Mouse (Mus musculus) hindbrain, postnatal 0 days (tissue): Measurements from ENCODE around the gene Marf1. TPM values are rescaled to one million over a fixed set of nuclear protein-coding genes. Genes with fewer than 3 reads are reported as not detected.

Experiments used
- ATAC-seq: fragments of 200-750 bp; cut with Nextera tagmentation; 2 replicates; pipeline ENCODE4 v1.8.0; 2017; ENCODE audit warnings: mild to moderate bottlenecking, moderate TSS enrichment, moderate library complexity
- DNase-seq: peaks from one replicate; pipeline ENCODE4 v3.0.0-alpha.2; 2015; ENCODE audit warnings: low spot score
- H3K27ac ChIP-seq: fragments of 300-500 bp; sonication (generic); 2 replicates; pipeline ENCODE4 v1.5.1; 2014; ENCODE audit warnings: mild to moderate bottlenecking
- H3K27me3 ChIP-seq: fragments of 300-500 bp; sonication (generic); 2 replicates; pipeline ENCODE4 v1.6.1; 2014; ENCODE audit warnings: low read length, mixed read lengths; ENCODE audit not compliant: insufficient read depth
- H3K36me3 ChIP-seq: fragments of 300-500 bp; sonication (generic); 2 replicates; pipeline ENCODE4 v1.6.1; 2014; ENCODE audit warnings: low read length, mixed read lengths; ENCODE audit not compliant: insufficient read depth
- H3K4me1 ChIP-seq: fragments of 300-500 bp; sonication (generic); 2 replicates; pipeline ENCODE4 v1.6.1; 2014; ENCODE audit warnings: antibody characterized with exemption, low read length, mixed read lengths; ENCODE audit not compliant: insufficient read depth
- H3K4me2 ChIP-seq: fragments of 300-500 bp; sonication (generic); 2 replicates; pipeline ENCODE4 v1.6.1; 2014; ENCODE audit warnings: low read depth, mild to moderate bottlenecking, low read length, moderate library complexity, mixed read lengths
- H3K4me3 ChIP-seq: fragments of 300-500 bp; sonication (generic); 2 replicates; pipeline ENCODE4 v1.5.1; 2014; ENCODE audit warnings: low read length
- H3K9ac ChIP-seq: fragments of 300-500 bp; sonication (generic); replicated peaks from 2 replicates; pipeline ENCODE4 v1.6.1; 2014; ENCODE audit warnings: mild to moderate bottlenecking, low read length, moderate library complexity, mixed read lengths
- H3K9me3 ChIP-seq: fragments of 300-500 bp; sonication (generic); 2 replicates; pipeline ENCODE4 v1.6.1; 2016; ENCODE audit warnings: low read length, mixed read lengths
- CTCF ChIP-seq: IDR thresholded peaks from 2 replicates; pipeline ENCODE4 v1.5.1; 2016; ENCODE audit warnings: antibody characterized with exemption, control low read depth, low read depth
- WGBS: fragments of 180-500 bp; shearing (Covaris S2); extraction: QIAGEN DNeasy Blood & Tissue Kit; methylation state at CpG from one replicate; pipeline ENCODE4 v1.1.7; 2014; 5-methylcytosine and 5-hydroxymethylcytosine counted together
- polyA plus RNA-seq: library from polyadenylated mRNA; unstranded; fragments of >200 nt; fragmentation: Nextera tagmentation; extraction: Ambion mirVana; gene quantifications from 2 replicates; pipeline ENCODE4 v1.2.1, GENCODE M21; 2015
- total RNA-seq: library from RNA; depleted of rRNA; stranded (reverse); fragments of >200 nt; gene quantifications from 2 replicates; pipeline ENCODE4 v1.2.3, GENCODE M21; 2014; rRNA removed

Marf1 gene
- total RNA-seq: 21.1 and 22.8 TPM in 2 replicates
- 7.7 and 8.0 TPM in 2 replicates for polyA plus RNA-seq

DNA sequence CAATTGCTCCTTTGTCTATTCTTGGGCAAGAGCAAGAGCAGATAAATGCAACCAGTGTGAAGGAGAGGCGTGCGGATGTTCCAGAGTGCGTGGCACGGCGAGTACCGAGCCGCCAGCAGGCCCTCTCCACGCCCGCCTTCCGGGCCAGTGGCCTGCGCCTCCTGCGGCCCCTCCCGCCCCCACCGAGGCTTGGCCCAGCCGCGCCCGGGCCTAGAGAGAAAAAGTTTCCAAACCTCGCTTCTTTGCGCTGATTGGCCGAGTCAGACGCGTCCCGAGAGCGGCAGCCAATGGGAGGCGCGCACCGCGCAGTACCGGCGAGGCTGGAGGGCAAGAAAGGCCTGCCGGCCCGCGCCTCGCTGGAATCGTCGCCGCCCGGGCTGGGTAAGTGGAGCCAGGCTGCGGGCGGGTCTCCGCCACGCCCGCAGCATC, at the start of gene Marf1, which contains the start of gene Nde1:
Gene Marf1 (minus strand): TSS at position 364 of the 429 bp plus-strand sequence.
Gene Nde1 (plus strand): TSS at position 288 of the 429 bp plus-strand sequence.
- peak within 1 kb of the TSS; percentile 37 for H3K27ac ChIP-seq
- no peaks in the 10 kb centered on the region for H3K36me3 ChIP-seq
- H3K9ac ChIP-seq: peak within 1 kb of the TSS; percentile 65
- WGBS: 0% methylated on average over 27 of the region's 43 CpGs
- H3K4me1 ChIP-seq: no peaks in the 10 kb centered on the region
- no peaks in the 10 kb centered on the region for H3K9me3 ChIP-seq
- TF ChIP-seq CTCF: no peak
- ATAC-seq (peak; percentile 76), DNase-seq (peak; percentile 91)
- peak within 1 kb of the TSS; percentile 67 for H3K4me3 ChIP-seq
- H3K4me2 ChIP-seq: peak within 1 kb of the TSS; percentile 97
- no peaks in the 10 kb centered on the region for H3K27me3 ChIP-seq

DNA sequence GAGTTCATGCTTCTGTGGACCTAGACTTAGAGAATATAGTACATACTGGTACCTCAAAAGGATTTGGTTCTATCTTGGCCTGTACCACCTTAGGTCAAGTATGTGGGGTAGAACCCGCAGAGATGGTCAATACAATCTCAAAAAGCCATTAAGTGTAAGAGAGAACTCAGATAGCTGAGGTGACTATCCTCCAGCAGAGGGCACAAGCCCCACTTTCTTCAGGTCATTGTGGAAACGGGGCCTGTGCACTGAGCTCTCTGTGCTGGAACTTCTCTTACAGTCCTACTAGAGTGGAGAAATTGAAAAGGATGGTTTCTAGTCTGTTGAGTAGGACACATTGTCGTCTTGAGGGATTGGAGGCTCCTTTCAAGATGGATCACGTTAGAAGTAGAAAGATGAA, 35.6 kb upstream of the Marf1 start:
- no peak overlapping the region for H3K9ac ChIP-seq
- TF ChIP-seq CTCF: 0 out of 2 replicates have a peak, but pooled peaks have one; percentile 3
- no peak overlapping the region for H3K27ac ChIP-seq
- no peaks in the 10 kb centered on the region for H3K9me3 ChIP-seq
- no peak overlapping the region for H3K4me3 ChIP-seq
- WGBS: 82% methylated on average over 4 of the region's 4 CpGs
- no peaks in the 10 kb centered on the region for H3K4me1 ChIP-seq
- ATAC-seq (no peak), DNase-seq (no peak)
- no peaks in the 10 kb centered on the region for H3K36me3 ChIP-seq
- no peaks in the 10 kb centered on the region for H3K27me3 ChIP-seq
- no peak overlapping the region for H3K4me2 ChIP-seq

DNA sequence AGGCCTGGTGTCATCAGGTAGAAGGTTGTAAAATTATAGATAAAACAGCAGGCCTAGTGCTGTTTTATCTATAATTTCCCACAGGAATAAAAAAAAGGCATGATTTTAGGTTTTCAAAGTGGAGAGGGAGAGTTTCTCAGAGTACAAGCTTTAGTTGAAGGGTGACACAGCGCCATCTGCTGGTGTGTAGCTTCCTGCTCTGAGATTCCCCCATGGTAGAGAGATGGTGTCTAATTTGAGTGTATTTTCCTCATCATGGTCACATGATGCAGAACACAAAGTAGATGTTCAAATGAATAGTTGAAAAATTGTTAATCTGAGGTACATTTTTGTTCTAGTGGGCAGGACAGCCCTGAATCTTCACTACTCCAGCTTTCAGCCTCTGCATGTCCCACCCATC, 32.3 kb upstream of the Marf1 start:
- no peak overlapping the region for H3K4me3 ChIP-seq
- H3K4me1 ChIP-seq: no peaks in the 10 kb centered on the region
- no peak overlapping the region for H3K9ac ChIP-seq
- no peaks in the 10 kb centered on the region for H3K27me3 ChIP-seq
- H3K4me2 ChIP-seq: no peak overlapping the region
- no peak overlapping the region for H3K27ac ChIP-seq
- TF ChIP-seq CTCF: peak; percentile 69
- DNase-seq: peak; percentile 70
- H3K9me3 ChIP-seq: no peaks in the 10 kb centered on the region
- ATAC-seq: peak; percentile 38; the same call in 1 of the 2 replicates
- 36% methylated on average over 1 of the region's 1 CpGs for WGBS
- H3K36me3 ChIP-seq: no peaks in the 10 kb centered on the region; the same call in 1 of the 2 replicates

DNA sequence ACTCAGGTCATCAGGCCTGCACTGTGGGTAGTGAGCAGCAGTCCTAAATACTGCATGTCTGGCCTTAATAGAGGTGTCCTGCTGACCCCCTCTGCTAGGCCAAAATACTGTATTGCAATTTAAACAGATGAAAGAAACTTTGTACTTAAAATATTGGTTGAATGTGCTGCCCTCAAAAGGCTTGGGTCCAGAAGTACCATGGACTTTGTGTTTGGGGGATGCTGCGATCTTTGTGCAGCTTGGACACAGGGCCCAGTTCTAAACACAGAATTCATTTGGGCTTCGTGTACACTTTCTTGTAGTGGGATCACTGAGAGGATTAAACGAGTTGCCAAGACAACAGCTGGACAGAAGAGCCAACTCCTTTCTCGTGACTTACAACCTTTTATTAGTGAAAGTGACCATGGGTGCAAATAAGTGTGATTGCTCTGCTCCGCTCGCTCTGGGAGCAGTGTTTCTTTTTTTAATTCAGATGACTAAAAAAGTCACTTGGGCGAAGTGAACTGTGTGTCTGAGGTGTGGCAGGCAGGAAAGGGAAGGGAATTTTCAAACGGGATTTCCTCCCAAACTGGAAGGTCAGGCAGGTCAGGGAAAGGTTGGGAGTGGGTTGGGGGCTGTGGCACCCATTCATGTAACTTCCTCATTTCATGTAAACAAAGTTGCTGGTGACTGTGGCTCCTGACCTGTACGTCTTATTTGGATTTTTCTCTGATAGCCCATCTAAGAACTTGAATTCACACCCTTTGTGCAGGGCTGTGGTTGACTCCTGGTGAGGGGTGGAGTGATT, 31.2 kb upstream of the Marf1 start:
- Histone ChIP-seq H3K27ac (no peak overlapping the region), H3K9ac (no peak overlapping the region), H3K4me2 (no peak overlapping the region), H3K27me3 (no peaks in the 10 kb centered on the region), H3K4me1 (no peaks in the 10 kb centered on the region), H3K36me3 (no peaks in the 10 kb centered on the region; the same call in 1 of the 2 replicates), H3K9me3 (no peaks in the 10 kb centered on the region), H3K4me3 (no peak overlapping the region)
- DNase-seq (no peak), ATAC-seq (no peak)
- WGBS: 64% methylated on average over 9 of the region's 9 CpGs
- no peak for TF ChIP-seq CTCF

DNA sequence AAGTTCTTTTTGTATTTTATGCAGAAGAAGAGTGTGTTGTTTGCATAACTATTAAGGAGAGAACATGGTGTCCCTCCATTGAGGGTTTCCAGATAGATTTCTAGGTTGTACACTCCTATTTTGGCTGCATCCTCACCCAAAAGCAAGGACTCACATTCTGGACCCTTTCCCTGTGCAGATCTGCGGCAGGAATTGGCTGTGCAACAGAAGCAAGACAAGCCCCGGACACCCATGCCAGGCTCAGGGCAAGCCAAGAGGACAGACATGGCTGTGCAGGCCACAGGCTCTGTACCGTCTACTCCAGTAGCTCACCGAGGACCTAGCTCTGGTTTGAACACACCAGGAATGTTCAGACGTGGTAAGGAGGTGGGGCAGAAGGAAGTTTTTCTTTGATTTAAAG, 22.4 kb upstream of the Marf1 start:
- DNase-seq (no peak), ATAC-seq (no peak)
- no peak overlapping the region for H3K27ac ChIP-seq
- WGBS: 88% methylated on average over 5 of the region's 5 CpGs
- no peaks in the 10 kb centered on the region for H3K9me3 ChIP-seq
- H3K4me3 ChIP-seq: no peak overlapping the region
- H3K4me1 ChIP-seq: no peaks in the 10 kb centered on the region
- no peaks in the 10 kb centered on the region for H3K27me3 ChIP-seq
- H3K36me3 ChIP-seq: no peaks in the 10 kb centered on the region
- no peak overlapping the region for H3K9ac ChIP-seq
- TF ChIP-seq CTCF: no peak
- H3K4me2 ChIP-seq: no peak overlapping the region

DNA sequence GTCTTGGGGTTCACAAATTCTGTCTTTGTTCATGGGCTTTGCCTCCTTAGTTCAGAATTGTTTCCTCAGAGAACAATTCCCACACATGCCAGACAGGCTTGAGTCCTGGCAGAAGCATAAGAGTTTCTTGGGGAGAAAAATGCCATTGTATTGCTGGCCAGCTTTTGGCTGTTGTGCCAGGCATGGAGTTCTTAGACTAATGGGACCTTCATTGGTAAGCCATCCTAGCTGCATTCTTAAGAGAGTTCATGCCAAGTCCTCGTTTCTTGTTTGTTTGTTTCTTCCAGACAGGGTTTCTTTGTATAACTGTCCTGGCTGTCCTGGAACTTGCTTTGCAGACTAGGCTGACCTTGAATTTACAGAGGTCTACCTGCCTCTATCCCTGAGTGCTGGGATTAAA, 20.7 kb upstream of the Marf1 start:
- peak; percentile 27; the same call in 1 of the 2 replicates for ATAC-seq
- peak; percentile 21 for DNase-seq
- Histone ChIP-seq H3K4me1 (no peaks in the 10 kb centered on the region), H3K4me3 (no peak overlapping the region), H3K36me3 (no peaks in the 10 kb centered on the region), H3K9ac (no peak overlapping the region), H3K9me3 (no peaks in the 10 kb centered on the region), H3K27ac (no peak overlapping the region), H3K4me2 (no peak overlapping the region), H3K27me3 (no peaks in the 10 kb centered on the region)
- no peak for TF ChIP-seq CTCF
- WGBS: 67% methylated on average over 1 of the region's 1 CpGs

DNA sequence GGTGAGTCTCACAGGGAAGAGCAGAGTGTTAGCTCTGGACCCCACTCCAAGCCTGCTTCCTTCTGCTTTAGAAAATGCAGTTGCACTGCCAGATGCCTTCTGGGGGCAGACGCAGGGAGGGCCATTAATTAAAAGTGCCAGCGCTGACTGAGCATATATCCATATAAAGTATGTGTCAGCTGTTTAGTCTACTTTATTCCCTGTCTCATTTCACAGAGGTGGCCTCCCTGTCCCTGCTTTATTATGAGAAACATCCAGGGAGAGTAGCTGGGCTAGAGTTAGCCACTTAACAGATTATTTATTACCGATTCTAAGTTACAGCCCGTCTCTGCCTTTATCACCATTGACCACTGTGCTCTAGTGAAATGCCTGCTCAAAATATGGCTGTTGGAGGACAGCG, 19.2 kb upstream of the Marf1 start:
- 80% methylated on average over 5 of the region's 5 CpGs for WGBS

More for the DNA sequence above, 19.2 kb upstream of the Marf1 start:
- Histone ChIP-seq H3K36me3 (no peaks in the 10 kb centered on the region), H3K27me3 (no peaks in the 10 kb centered on the region), H3K9ac (no peak overlapping the region), H3K4me2 (no peak overlapping the region), H3K9me3 (no peaks in the 10 kb centered on the region), H3K27ac (no peak overlapping the region), H3K4me1 (no peaks in the 10 kb centered on the region), H3K4me3 (no peak overlapping the region)
- DNase-seq: no peak
- no peak for ATAC-seq
- no peak for TF ChIP-seq CTCF
